Mouse (Mus musculus): ENCODE results near the gene Rasa4. TPM values are rescaled to one million over a fixed set of nuclear protein-coding genes. Genes with fewer than 3 reads are reported as not detected.

Gene Rasa4
- polyA plus RNA-seq (2015; fragmentation: Illumina TruSeq; extraction: RNeasy Lipid Tissue Mini Kit (QIAGEN cat#74804); ENCODE audit: insufficient read depth, low read depth, low replicate concordance) = 12.8 TPM

GRCm38 (mm10) chr5:136083669-136084107 lies at the start of gene Rasa4:
Rasa4 (plus strand) TSS chr5:136083916.

GRCm38 (mm10) chr5:136038258-136039214 lies 45.2 kb upstream of the Rasa4 start, which contains the start of gene Upk3b:
Upk3b (plus strand) TSS chr5:136038496.

GRCm38 (mm10) chr5:136054301-136055077 lies 29.2 kb upstream of the Rasa4 start, which contains the start of gene Upk3bl:
Upk3bl (plus strand) TSS chr5:136054492.

GRCm38 (mm10) chr5:136115891-136116783 lies 32.4 kb downstream of the Rasa4 start, which contains the start of gene Polr2j:
Polr2j (plus strand) TSS chr5:136116631.

GRCm38 (mm10) chr5:136135571-136136291 lies 52.0 kb downstream of the Rasa4 start, which contains the start of the genes Lrwd1 and Alkbh4:
Lrwd1 (minus strand) TSS chr5:136136074.
Alkbh4 (plus strand) TSS chr5:136136146.

Other genes starting within 250 kb of the Rasa4 start
- gene Hspb1, start 196.0 kb upstream of the Rasa4 start, polyA plus RNA-seq (2015; fragmentation: Illumina TruSeq; extraction: RNeasy Lipid Tissue Mini Kit (QIAGEN cat#74804); ENCODE audit: insufficient read depth, low read depth, low replicate concordance) = 56.9 TPM
- 17.9 TPM for gene Ywhag, start 149.3 kb upstream of the Rasa4 start, polyA plus RNA-seq (2015; fragmentation: Illumina TruSeq; extraction: RNeasy Lipid Tissue Mini Kit (QIAGEN cat#74804); ENCODE audit: insufficient read depth, low read depth, low replicate concordance)
- gene Ssc4d, start 109.4 kb upstream of the Rasa4 start, polyA plus RNA-seq (2015; fragmentation: Illumina TruSeq; extraction: RNeasy Lipid Tissue Mini Kit (QIAGEN cat#74804); ENCODE audit: insufficient read depth, low read depth, low replicate concordance) = 2.0 TPM
- not detected for gene Zp3, start 103.8 kb upstream of the Rasa4 start, polyA plus RNA-seq (2015; fragmentation: Illumina TruSeq; extraction: RNeasy Lipid Tissue Mini Kit (QIAGEN cat#74804); ENCODE audit: insufficient read depth, low read depth, low replicate concordance)
- gene Dtx2, start 89.1 kb upstream of the Rasa4 start, polyA plus RNA-seq (2015; fragmentation: Illumina TruSeq; extraction: RNeasy Lipid Tissue Mini Kit (QIAGEN cat#74804); ENCODE audit: insufficient read depth, low read depth, low replicate concordance) = 4.0 TPM
- 40.8 TPM for gene Upk3b, start 45.4 kb upstream of the Rasa4 start, polyA plus RNA-seq (2015; fragmentation: Illumina TruSeq; extraction: RNeasy Lipid Tissue Mini Kit (QIAGEN cat#74804); ENCODE audit: insufficient read depth, low read depth, low replicate concordance)
- gene Upk3bl, start 29.4 kb upstream of the Rasa4 start, polyA plus RNA-seq (2015; fragmentation: Illumina TruSeq; extraction: RNeasy Lipid Tissue Mini Kit (QIAGEN cat#74804); ENCODE audit: insufficient read depth, low read depth, low replicate concordance) = not detected
- 22.9 TPM for gene Polr2j, start 32.7 kb downstream of the Rasa4 start, polyA plus RNA-seq (2015; fragmentation: Illumina TruSeq; extraction: RNeasy Lipid Tissue Mini Kit (QIAGEN cat#74804); ENCODE audit: insufficient read depth, low read depth, low replicate concordance)
- 3.7 TPM for gene Lrwd1, start 52.2 kb downstream of the Rasa4 start, polyA plus RNA-seq (2015; fragmentation: Illumina TruSeq; extraction: RNeasy Lipid Tissue Mini Kit (QIAGEN cat#74804); ENCODE audit: insufficient read depth, low read depth, low replicate concordance)
- gene Alkbh4, start 52.2 kb downstream of the Rasa4 start, polyA plus RNA-seq (2015; fragmentation: Illumina TruSeq; extraction: RNeasy Lipid Tissue Mini Kit (QIAGEN cat#74804); ENCODE audit: insufficient read depth, low read depth, low replicate concordance) = 3.7 TPM
- gene Orai2, start 86.8 kb downstream of the Rasa4 start, polyA plus RNA-seq (2015; fragmentation: Illumina TruSeq; extraction: RNeasy Lipid Tissue Mini Kit (QIAGEN cat#74804); ENCODE audit: insufficient read depth, low read depth, low replicate concordance) = 8.7 TPM
- 5.8 TPM for gene Prkrip1, start 115.0 kb downstream of the Rasa4 start, polyA plus RNA-seq (2015; fragmentation: Illumina TruSeq; extraction: RNeasy Lipid Tissue Mini Kit (QIAGEN cat#74804); ENCODE audit: insufficient read depth, low read depth, low replicate concordance)
- gene Sh2b2, start 162.6 kb downstream of the Rasa4 start, polyA plus RNA-seq (2015; fragmentation: Illumina TruSeq; extraction: RNeasy Lipid Tissue Mini Kit (QIAGEN cat#74804); ENCODE audit: insufficient read depth, low read depth, low replicate concordance) = 0.55 TPM

All from pancreas, adult 10 weeks (tissue).